Mouse (Mus musculus) thymus, adult 2 months (tissue): ENCODE results near the gene Nt5dc2. TPM values are rescaled to one million over a fixed set of nuclear protein-coding genes. Genes with fewer than 3 reads are reported as not detected.

Source experiments
- DNase-seq: peaks from one replicate; pipeline ENCODE4 v3.0.0; 2021
- H3K27ac ChIP-seq: fragments of 200-500 bp; 2 replicates; pipeline ENCODE4 v1.5.1; 2012; ENCODE audit warnings: low read length, control low read depth; ENCODE audit not compliant: control insufficient read depth, insufficient read depth
- H3K27me3 ChIP-seq: fragments of 200-500 bp; 2 replicates; pipeline ENCODE4 v1.6.1; 2012; ENCODE audit warnings: mild to moderate bottlenecking, low read length, moderate library complexity, mixed read lengths; ENCODE audit not compliant: control insufficient read depth, insufficient read depth
- H3K36me3 ChIP-seq: fragments of 200-500 bp; 2 replicates; pipeline ENCODE4 v1.6.1; 2012; ENCODE audit warnings: mild to moderate bottlenecking, low read length, moderate library complexity; ENCODE audit not compliant: control insufficient read depth, insufficient read depth
- H3K4me1 ChIP-seq: fragments of 200-500 bp; replicated peaks from 2 replicates; pipeline ENCODE4 v1.6.1; 2012; ENCODE audit warnings: low read length; ENCODE audit not compliant: control insufficient read depth, insufficient read depth
- H3K4me3 ChIP-seq: fragments of 200-500 bp; 2 replicates; pipeline ENCODE4 v1.5.1; 2012; ENCODE audit warnings: mild to moderate bottlenecking, low read length, control low read depth, moderate library complexity; ENCODE audit not compliant: control insufficient read depth, insufficient read depth
- CTCF ChIP-seq: fragments of 200-500 bp; IDR thresholded peaks from 2 replicates; pipeline ENCODE4 v1.5.1; 2012; ENCODE audit warnings: mild to moderate bottlenecking, control low read depth, low read length, moderate library complexity, borderline replicate concordance; ENCODE audit not compliant: control insufficient read depth, poor library complexity, insufficient read depth; ENCODE audit errors: extremely low read depth
- POLR2A ChIP-seq: fragments of 200-500 bp; IDR thresholded peaks from 2 replicates; pipeline ENCODE4 v1.6.1; 2012; ENCODE audit warnings: mild to moderate bottlenecking, low read length, control low read depth, moderate library complexity; ENCODE audit not compliant: control insufficient read depth, poor library complexity, insufficient read depth; ENCODE audit errors: extremely low read depth
- WGBS: fragments of 180-500 bp; shearing (Covaris S2); methylation state at CpG from one replicate; pipeline ENCODE4 v1.1.7; 2018; 5-methylcytosine and 5-hydroxymethylcytosine counted together
- polyA plus RNA-seq: library from polyadenylated mRNA; depleted of rRNA; stranded (reverse); fragments of >200 nt; gene quantifications from 2 replicates; pipeline ENCODE4 v1.2.3, GENCODE M21; 2012

The Nt5dc2 gene
- polyA plus RNA-seq, 1 experiment = 220 TPM

DNA sequence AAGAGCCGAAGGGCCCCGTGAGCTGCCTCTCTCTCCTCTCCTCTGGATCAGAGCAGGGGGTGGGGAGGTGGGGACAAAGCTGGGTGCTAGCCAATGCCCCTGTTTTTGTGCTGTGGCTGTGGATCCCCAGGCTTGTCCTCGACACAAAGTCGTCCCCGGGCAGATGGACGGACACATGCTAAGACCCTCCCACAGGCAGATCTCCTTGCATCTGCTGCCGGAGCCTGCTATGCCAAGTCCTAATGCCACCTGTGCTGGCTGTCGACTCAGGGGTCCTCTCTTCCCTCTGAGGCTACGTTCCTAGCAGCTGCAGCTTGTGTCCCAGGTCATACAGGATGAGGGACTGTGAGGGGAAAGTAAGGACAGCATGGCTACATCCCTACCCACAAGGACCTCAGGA lies 36.0 kb downstream of the Nt5dc2 start:
- DNase-seq = no peak
- Histone ChIP-seq H3K27me3 (no peaks in the 10 kb centered on the region), H3K27ac (no peak overlapping the region), H3K36me3 (peaks cover 11% of the 10 kb centered on the region), H3K4me3 (no peak overlapping the region), H3K4me1 (no peaks in the 10 kb centered on the region)
- WGBS = 59% methylated on average over 9 of the region's 9 CpGs
- TF ChIP-seq POLR2A = no peak
- no peak for TF ChIP-seq CTCF

DNA sequence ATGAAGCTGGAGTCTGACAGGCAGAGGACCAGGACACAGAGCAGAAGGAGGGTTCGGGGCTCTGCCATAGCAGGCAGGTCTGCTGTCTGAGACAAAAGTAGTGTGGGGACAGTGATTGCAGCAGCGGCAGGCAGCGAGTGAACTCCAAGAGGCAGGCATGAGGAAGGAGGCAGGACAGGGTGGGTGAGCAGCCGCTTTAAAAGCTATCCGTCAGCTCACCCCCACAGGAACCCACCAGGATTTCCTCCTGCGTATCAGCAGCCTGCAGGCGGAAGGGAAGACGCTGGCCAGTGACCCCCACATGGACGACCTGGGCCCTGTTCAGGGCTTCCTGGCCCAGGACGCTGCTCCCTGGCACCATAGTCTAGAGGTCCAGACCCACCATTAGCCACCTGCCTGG lies 37.6 kb downstream of the Nt5dc2 start, which contains the start of gene Stab1:
Gene Stab1, minus strand, starts transcription at position 217 of the 400 bp plus-strand sequence.
- Histone ChIP-seq H3K4me1 (no peaks in the 10 kb centered on the region), H3K4me3 (no peak within 1 kb of the TSS), H3K27me3 (no peaks in the 10 kb centered on the region), H3K36me3 (peaks cover 27% of the 10 kb centered on the region), H3K27ac (no peak within 1 kb of the TSS)
- no peak for TF ChIP-seq CTCF
- no peak for TF ChIP-seq POLR2A
- no peak for DNase-seq
- 12% methylated on average over 10 of the region's 10 CpGs for WGBS

DNA sequence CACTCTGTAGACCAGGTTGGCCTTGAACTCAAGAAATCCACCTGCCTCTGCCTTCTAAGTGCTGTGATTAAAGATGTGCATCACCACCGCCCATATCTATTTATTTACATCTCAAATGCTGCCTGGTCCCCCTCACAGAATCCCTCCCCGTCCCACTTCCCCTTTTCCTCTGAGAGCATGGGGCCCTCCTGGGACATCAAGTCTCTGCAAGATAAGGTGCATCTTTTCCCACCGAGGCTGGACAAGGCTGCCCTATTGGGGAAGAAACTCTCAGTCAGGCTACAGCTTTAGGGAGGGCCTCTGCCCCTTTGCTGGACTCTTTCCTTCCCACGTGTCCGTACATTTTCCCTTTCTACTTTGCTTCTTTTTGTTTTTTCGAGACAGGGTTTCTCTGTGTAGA lies 38.7 kb downstream of the Nt5dc2 start:
- no peaks in the 10 kb centered on the region for H3K4me1 ChIP-seq
- WGBS = 55% methylated on average over 6 of the region's 6 CpGs
- no peak for DNase-seq
- H3K27me3 ChIP-seq = no peaks in the 10 kb centered on the region
- no peak overlapping the region for H3K4me3 ChIP-seq
- peaks cover 38% of the 10 kb centered on the region for H3K36me3 ChIP-seq
- no peak overlapping the region for H3K27ac ChIP-seq
- no peak for TF ChIP-seq POLR2A
- no peak for TF ChIP-seq CTCF

DNA sequence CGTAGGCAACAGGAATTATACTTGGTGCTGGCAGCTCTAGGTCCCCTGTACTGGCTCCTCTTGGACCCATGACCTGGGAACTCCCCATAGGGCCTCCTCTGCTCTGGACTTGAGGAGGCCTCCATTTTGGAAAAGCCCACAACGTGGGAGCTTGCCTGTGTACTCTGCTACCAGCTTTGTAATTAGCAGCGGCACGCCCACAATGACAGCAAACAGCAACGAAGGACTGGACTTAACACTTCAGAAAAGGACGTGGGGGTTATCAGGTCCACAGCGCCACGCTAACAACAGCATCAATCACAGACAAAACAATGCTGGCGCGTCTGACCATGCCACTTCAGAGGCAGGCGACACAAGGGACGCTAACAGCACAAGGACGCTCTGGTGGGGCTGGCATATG lies 40.1 kb downstream of the Nt5dc2 start:
- 97% methylated on average over 13 of the region's 13 CpGs for WGBS
- TF ChIP-seq POLR2A (no peak), CTCF (no peak)
- H3K27ac ChIP-seq = no peak overlapping the region
- no peaks in the 10 kb centered on the region for H3K4me1 ChIP-seq
- H3K27me3 ChIP-seq = no peaks in the 10 kb centered on the region
- H3K36me3 ChIP-seq = peaks cover 44% of the 10 kb centered on the region
- no peak overlapping the region for H3K4me3 ChIP-seq
- DNase-seq = no peak

DNA sequence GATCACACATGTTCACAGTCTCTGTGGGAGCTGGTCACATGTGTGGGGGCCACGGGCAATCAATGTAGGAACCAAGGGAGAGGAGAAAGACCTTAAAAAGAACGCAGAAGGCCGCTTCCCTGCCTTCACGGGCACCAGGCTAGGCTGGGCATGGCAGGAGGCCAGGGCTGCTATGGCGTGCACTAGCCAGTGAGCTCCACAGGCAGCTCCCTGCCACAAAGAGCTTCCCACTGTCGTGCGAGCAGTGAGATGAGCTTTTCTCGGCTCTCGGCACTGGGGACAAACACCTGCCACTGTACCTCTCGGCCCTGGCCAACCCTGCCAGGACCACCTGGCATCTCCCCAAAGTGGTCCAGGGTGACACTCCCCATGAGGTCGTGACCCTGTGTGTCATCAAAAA lies 40.5 kb downstream of the Nt5dc2 start:
- H3K27ac ChIP-seq = no peak overlapping the region
- TF ChIP-seq CTCF (no peak), POLR2A (no peak)
- H3K4me3 ChIP-seq = no peak overlapping the region
- 95% methylated on average over 11 of the region's 11 CpGs for WGBS
- H3K4me1 ChIP-seq = no peaks in the 10 kb centered on the region
- H3K27me3 ChIP-seq = no peaks in the 10 kb centered on the region
- H3K36me3 ChIP-seq = peaks cover 48% of the 10 kb centered on the region
- no peak for DNase-seq

DNA sequence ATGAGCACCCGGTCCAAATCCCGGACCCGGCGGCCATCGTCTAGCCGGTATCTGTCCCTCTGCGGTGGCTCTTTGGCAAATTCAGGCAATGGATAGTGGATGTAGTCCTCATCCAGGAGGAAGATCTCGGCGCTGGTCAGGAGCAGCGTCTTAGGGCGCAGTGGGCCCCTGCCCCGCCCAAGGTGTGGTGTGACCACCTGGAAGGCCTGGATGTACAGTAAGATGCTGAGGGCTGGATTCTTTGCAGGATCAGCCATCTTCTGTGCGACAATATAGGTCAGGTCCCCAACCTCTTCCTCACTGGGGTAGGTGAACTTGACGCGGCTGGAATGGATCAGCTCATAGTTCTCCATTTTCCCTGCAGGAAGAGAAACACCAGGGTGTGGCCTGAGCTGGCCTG lies 41.0 kb downstream of the Nt5dc2 start:
- Histone ChIP-seq H3K4me3 (no peak overlapping the region), H3K36me3 (peaks cover 52% of the 10 kb centered on the region), H3K27me3 (no peaks in the 10 kb centered on the region), H3K27ac (no peak overlapping the region), H3K4me1 (no peaks in the 10 kb centered on the region)
- WGBS = 96% methylated on average over 15 of the region's 15 CpGs
- TF ChIP-seq CTCF (no peak), POLR2A (no peak)
- DNase-seq = no peak

DNA sequence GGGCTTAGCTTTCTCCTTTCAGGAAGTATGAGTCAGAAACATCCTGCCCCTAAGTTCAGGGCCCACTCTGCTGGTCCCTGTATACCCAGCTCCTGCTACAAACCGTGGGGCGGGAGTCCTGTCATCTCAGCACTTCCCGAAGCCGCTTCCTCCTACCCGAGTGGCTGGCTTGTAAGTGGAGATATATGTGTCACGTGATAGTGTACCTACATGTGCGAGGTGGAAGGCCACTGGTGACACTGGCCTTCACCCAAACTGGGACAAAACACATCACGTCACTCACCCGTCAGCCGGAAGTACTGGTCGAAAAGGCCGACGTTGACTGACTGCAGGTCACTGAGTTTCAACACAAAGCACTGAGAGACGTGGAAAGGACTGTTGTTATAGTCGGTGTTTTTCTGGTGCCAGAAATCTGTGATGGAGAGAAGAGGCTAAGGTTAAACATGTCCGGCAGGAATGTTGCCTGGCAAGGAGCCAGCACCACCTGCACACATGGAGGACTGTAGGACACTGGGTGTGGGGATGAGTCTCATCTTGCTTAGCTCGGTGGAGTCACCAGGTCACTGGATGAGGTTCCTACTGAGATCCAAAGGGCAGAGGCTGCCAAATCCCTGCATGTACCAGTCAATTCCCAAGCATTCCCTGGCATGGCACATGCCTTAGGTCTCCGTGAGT lies 42.1 kb downstream of the Nt5dc2 start:
- DNase-seq = no peak
- no peaks in the 10 kb centered on the region for H3K4me1 ChIP-seq
- no peak overlapping the region for H3K4me3 ChIP-seq
- 91% methylated on average over 18 of the region's 18 CpGs for WGBS
- peaks cover 63% of the 10 kb centered on the region for H3K36me3 ChIP-seq
- H3K27ac ChIP-seq = no peak overlapping the region
- H3K27me3 ChIP-seq = no peaks in the 10 kb centered on the region
- no peak for TF ChIP-seq POLR2A
- no peak for TF ChIP-seq CTCF
